Mouse (Mus musculus) CH12.LX (cell line): ENCODE data around the gene Depp1. TPM values are rescaled to one million over a fixed set of nuclear protein-coding genes. Genes with fewer than 3 reads are reported as not detected.
"Not testable (repeated sequence)": the region's sequence is repeated elsewhere in the genome, so short reads cannot be mapped to it uniquely, and the experiment has no call there.

ENCODE experiments used
- DNase-seq: peaks from one replicate; pipeline ENCODE4 v3.0.0-alpha.2; 2013; ENCODE audit errors: extremely low read depth
- H3K27ac ChIP-seq: 2 replicates; pipeline ENCODE4 v1.5.1; 2012; ENCODE audit warnings: low read depth, mild to moderate bottlenecking, control low read depth, moderate library complexity; ENCODE audit not compliant: insufficient read depth
- H3K27me3 ChIP-seq: replicated peaks from 2 replicates; pipeline ENCODE3; 2012; ENCODE audit warnings: inconsistent platforms
- H3K36me3 ChIP-seq, 2 experiments: replicated peaks in 1 of 2; 2 replicates each; pipeline versions ENCODE3 to v1.6.1; 2012; ENCODE audit warnings: inconsistent platforms in 1 of 2, low read length in 1 of 2, mild to moderate bottlenecking in 1 of 2, mixed read lengths in 1 of 2, moderate library complexity in 1 of 2; ENCODE audit not compliant: control insufficient read depth in 1 of 2, insufficient read depth in 1 of 2
- H3K4me1 ChIP-seq, 2 experiments: 2 replicates each; pipeline ENCODE4 v1.6.1; 2012; ENCODE audit warnings: inconsistent platforms in 1 of 2, moderate library complexity in 1 of 2; ENCODE audit not compliant: insufficient read depth in 2 of 2, control insufficient read depth in 1 of 2
- H3K4me2 ChIP-seq: 2 replicates; pipeline ENCODE4 v1.6.1; 2012; ENCODE audit warnings: low read depth, mild to moderate bottlenecking, control low read depth; ENCODE audit not compliant: poor library complexity, insufficient read depth, severe bottlenecking
- H3K4me3 ChIP-seq, 3 experiments: fragments of 150-350 bp in 1 of 3; sonication (generic) in 1 of 3; replicated peaks in 1 of 3; 2 replicates each; pipeline versions ENCODE3 to v1.5.1; 2011 to 2012; ENCODE audit warnings: low read depth in 2 of 3, low read length in 2 of 3, mild to moderate bottlenecking in 2 of 3, moderate library complexity in 2 of 3, control low read depth in 1 of 3, improper control_type of control experiment in 1 of 3, inconsistent platforms in 1 of 3, mixed read lengths in 1 of 3; ENCODE audit not compliant: poor library complexity in 1 of 3
- H3K79me2 ChIP-seq: replicated peaks from 2 replicates; pipeline ENCODE4 v1.6.1; 2012; ENCODE audit warnings: mild to moderate bottlenecking, moderate library complexity; ENCODE audit not compliant: control insufficient read depth, poor library complexity, insufficient read depth, severe bottlenecking; ENCODE audit errors: extremely low read depth
- H3K9ac ChIP-seq: 2 replicates; pipeline ENCODE4 v1.6.1; 2012; ENCODE audit warnings: low read depth, mild to moderate bottlenecking, control low read depth, moderate library complexity; ENCODE audit not compliant: insufficient read depth
- H3K9me3 ChIP-seq: replicated peaks from 2 replicates; pipeline ENCODE3; 2012; ENCODE audit warnings: low read length, inconsistent platforms, mixed read lengths
- CHD1 ChIP-seq: IDR thresholded peaks from 2 replicates; pipeline ENCODE4 v1.6.1; 2012; ENCODE audit warnings: low read depth, low read length, improper control_type of control experiment, inconsistent platforms
- CTCF ChIP-seq, 2 experiments: IDR thresholded peaks in 1 of 2; conservative IDR thresholded peaks in 1 of 2; 2 replicates each; pipeline ENCODE4 v1.5.1; 2011 to 2012; ENCODE audit warnings: low read depth in 2 of 2, low read length in 2 of 2, improper control_type of control experiment in 1 of 2, inconsistent platforms in 1 of 2, mild to moderate bottlenecking in 1 of 2, moderate library complexity in 1 of 2
- ELF1 ChIP-seq: IDR thresholded peaks from 2 replicates; pipeline ENCODE4 v1.6.1; 2014; ENCODE audit warnings: low read depth, mild to moderate bottlenecking, inconsistent platforms, low read length, improper control_type of control experiment
- HCFC1 ChIP-seq: IDR thresholded peaks from 2 replicates; pipeline ENCODE4 v1.6.1; 2012; ENCODE audit warnings: low read depth, mild to moderate bottlenecking, inconsistent platforms, low read length, improper control_type of control experiment
- IRF4 ChIP-seq: IDR thresholded peaks from 2 replicates; pipeline ENCODE4 v1.6.1; 2014; ENCODE audit warnings: low read depth, mild to moderate bottlenecking, inconsistent platforms, low read length, improper control_type of control experiment
- MAZ ChIP-seq: IDR thresholded peaks from 2 replicates; pipeline ENCODE4 v1.6.1; 2012; ENCODE audit warnings: low read depth, mild to moderate bottlenecking, inconsistent platforms, low read length, improper control_type of control experiment, moderate library complexity
- MEF2A ChIP-seq: IDR thresholded peaks from 2 replicates; pipeline ENCODE4 v1.6.1; 2014; ENCODE audit warnings: low read depth, mild to moderate bottlenecking, inconsistent platforms, low read length, improper control_type of control experiment, borderline replicate concordance
- PAX5 ChIP-seq: IDR thresholded peaks from 2 replicates; pipeline ENCODE4 v1.6.1; 2012; ENCODE audit warnings: low read length, inconsistent platforms, mixed read lengths
- POLR2AphosphoS2 ChIP-seq: IDR thresholded peaks from 2 replicates; pipeline ENCODE4 v1.6.1; 2011; ENCODE audit warnings: low read depth, low read length, improper control_type of control experiment
- RCOR1 ChIP-seq: conservative IDR thresholded peaks from 2 replicates; pipeline ENCODE4 v1.6.1; 2012; ENCODE audit warnings: low read depth, mild to moderate bottlenecking, inconsistent platforms, low read length, improper control_type of control experiment
- SIN3A ChIP-seq: IDR thresholded peaks from 2 replicates; pipeline ENCODE4 v1.6.1; 2012; ENCODE audit warnings: low read length, improper control_type of control experiment, inconsistent platforms
- SMC3 ChIP-seq: IDR thresholded peaks from 2 replicates; pipeline ENCODE4 v1.6.1; 2011; ENCODE audit warnings: low read depth, low read length, improper control_type of control experiment
- UBTF ChIP-seq: IDR thresholded peaks from 2 replicates; pipeline ENCODE4 v1.6.1; 2012; ENCODE audit warnings: low read depth, mild to moderate bottlenecking, inconsistent platforms, low read length, improper control_type of control experiment, moderate library complexity
- USF1 ChIP-seq: IDR thresholded peaks from 2 replicates; pipeline ENCODE4 v1.6.1; 2014; ENCODE audit warnings: low read depth, mild to moderate bottlenecking, inconsistent platforms, low read length, improper control_type of control experiment
- USF2 ChIP-seq: conservative IDR thresholded peaks from 2 replicates; pipeline ENCODE4 v1.6.1; 2011; ENCODE audit warnings: low read depth, low read length, improper control_type of control experiment
- dilution Hi-C: fragments of 300-500 bp; cut with MboI; formaldehyde crosslinking; loops from 2 replicates; pipeline ENCODE4 v1.14.3; 2020; ENCODE audit warnings: low sequenced_read_pairs; ENCODE audit not compliant: extremely low pct_unique_long_range_greater_than_20kb, extremely low pct_ligation_motif_present
- in situ Hi-C: fragments of 300-500 bp; cut with MboI; formaldehyde crosslinking; loops from 3 replicates; pipeline ENCODE4 v1.14.3; 2019; ENCODE audit warnings: low sequenced_read_pairs, low pct_ligation_motif_present, low pct_unique_long_range_greater_than_20kb, mixed read lengths
- polyA plus RNA-seq: library from polyadenylated mRNA; unstranded; fragments of >175 nt; gene quantifications from 2 replicates; pipeline ENCODE4 v1.2.1, GENCODE M21; 2012; ENCODE audit warnings: low read depth; ENCODE audit not compliant: insufficient read length
- total RNA-seq, 2 experiments: library from RNA; depleted of rRNA; stranded (reverse); fragments of 300-350 nt in 1 of 2; fragments of >200 nt in 1 of 2; gene quantifications; 2 replicates each; pipeline ENCODE4 v1.2.3; 2012 to 2014

Gene Depp1
- total and polyA plus RNA-seq, 3 experiments: 0.13 to 0.47 TPM; not detected in 1

DNA sequence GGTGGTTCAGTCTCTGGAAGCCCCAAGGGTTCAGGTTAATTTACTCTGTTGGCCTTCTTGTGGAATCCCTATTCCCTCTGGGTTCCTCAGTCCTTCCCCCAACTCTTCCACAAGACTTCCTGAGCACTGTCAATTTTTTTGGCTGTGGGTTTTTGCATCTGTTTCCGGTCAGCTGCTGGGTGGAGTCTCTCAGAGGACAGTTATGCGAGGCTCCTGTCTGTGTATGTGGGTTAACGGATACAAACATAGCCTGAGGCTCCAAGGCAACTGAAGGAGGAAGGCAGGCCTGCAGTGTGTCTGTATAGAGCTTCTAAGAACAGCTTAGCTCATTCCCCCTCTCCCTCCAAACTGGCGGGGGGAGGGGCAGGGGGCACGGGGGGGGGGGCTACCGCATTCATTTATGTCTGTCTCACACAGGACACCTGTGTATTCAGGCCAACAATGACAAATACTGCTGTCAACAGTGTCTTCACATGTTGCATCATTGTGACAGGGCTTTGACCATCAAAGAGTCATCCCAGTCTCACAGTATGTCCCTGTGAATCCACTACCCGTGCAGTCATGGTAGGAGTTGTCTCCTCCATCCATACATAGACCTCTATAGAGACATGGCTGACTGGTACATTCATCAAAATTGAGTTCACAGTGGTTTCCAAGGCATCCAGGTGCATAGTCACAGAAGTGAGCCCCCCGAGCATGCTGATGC, 28.9 kb upstream of the Depp1 start:
- no peak for DNase-seq
- no peak overlapping the region for H3K9ac ChIP-seq
- H3K4me2 ChIP-seq: no peak overlapping the region
- no peaks in the 10 kb centered on the region for H3K9me3 ChIP-seq
- TF ChIP-seq IRF4: no peak
- H3K4me1 ChIP-seq: peaks cover 2 to 6% of the 10 kb centered on the region in 2 experiments; a peak in 3 of 4 replicates
- dilution Hi-C loops: no loop called here
- no peak overlapping the region for H3K27ac ChIP-seq
- in situ Hi-C loops: loop anchor here (25.0 kb wide), 1 partner anchor 609 kb away; no protein-coding TSS in a partner anchor
- H3K4me3 ChIP-seq: no peak overlapping the region
- H3K27me3 ChIP-seq: no peaks in the 10 kb centered on the region
- H3K36me3 ChIP-seq: peaks cover 8 to 11% of the 10 kb centered on the region in 2 experiments
- no peaks in the 10 kb centered on the region; the same call in 1 of the 2 replicates for H3K79me2 ChIP-seq

DNA sequence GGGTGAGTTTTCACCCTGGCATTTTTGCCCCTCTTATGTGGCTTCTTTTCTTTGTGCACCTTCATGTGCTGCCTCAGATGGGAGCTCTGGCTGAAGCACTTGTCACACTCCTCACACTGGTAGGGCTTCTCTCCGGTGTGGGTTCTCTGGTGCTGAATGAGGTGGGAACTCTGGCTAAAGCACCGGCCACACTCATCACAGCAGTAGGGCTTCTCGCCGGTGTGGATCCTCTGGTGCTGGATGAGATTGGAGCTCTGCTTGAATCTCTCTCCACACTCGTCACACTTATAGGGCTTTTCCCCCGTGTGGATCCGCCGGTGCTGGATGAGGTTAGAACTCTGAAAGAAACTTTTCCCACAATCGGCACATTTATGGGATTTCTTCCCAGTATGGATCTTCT, 24.0 kb upstream of the Depp1 start:
- dilution Hi-C loops, H3K9me3 ChIP-seq, H3K9ac ChIP-seq, in situ Hi-C loops, H3K4me3 ChIP-seq, H3K4me2 ChIP-seq, DNase-seq, H3K27ac ChIP-seq, H3K27me3 ChIP-seq: not testable (repeated sequence)
- H3K79me2 ChIP-seq: peaks cover 15% of the 10 kb centered on the region
- peaks cover 11 to 16% of the 10 kb centered on the region in 2 experiments for H3K36me3 ChIP-seq
- H3K4me1 ChIP-seq: peaks cover 9 to 23% of the 10 kb centered on the region in 2 experiments

DNA sequence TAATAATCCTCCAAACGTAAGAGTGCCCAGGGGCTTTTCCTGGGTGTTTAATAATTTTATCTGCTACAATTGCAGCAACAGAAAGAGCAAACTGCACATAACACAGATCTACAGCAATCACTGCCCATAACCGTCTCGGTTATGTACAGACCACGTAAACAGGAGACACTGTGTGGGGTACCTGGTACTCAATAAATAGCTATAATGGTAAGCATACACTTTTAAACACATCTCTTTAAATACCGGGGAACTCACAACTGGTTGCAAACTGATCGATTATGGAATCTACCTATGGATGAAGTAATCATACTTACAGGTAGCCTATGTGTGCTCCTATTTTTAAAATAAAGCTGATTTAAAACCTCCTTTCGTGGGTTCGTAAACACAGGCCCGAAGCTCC, 22.3 kb upstream of the Depp1 start:
- peaks cover 15% of the 10 kb centered on the region for H3K79me2 ChIP-seq
- no peak for TF ChIP-seq HCFC1
- TF ChIP-seq SMC3: no peak
- TF ChIP-seq ELF1: no peak
- no peak for TF ChIP-seq PAX5
- TF ChIP-seq SIN3A: no peak; the same call in 1 of the 2 replicates
- TF ChIP-seq USF1: no peak
- no peak for TF ChIP-seq MAZ
- no peak for TF ChIP-seq POLR2AphosphoS2
- no peak for TF ChIP-seq CHD1
- TF ChIP-seq MEF2A: no peak
- TF ChIP-seq UBTF: no peak
- TF ChIP-seq CTCF (conservative IDR thresholded peaks at IDR 0.05 in 1 of 2, IDR thresholded peaks at IDR 0.05 in 1 of 2; ENCODE audit: low read depth in 2 of 2, low read length in 2 of 2): no peak
- no peak for TF ChIP-seq RCOR1
- no peak for TF ChIP-seq USF2
- H3K36me3 ChIP-seq: peaks cover 11 to 22% of the 10 kb centered on the region in 2 experiments
- no peaks in the 10 kb centered on the region for H3K9me3 ChIP-seq
- in situ Hi-C loops: no loop called here
- dilution Hi-C loops: no loop called here
- no peak overlapping the region for H3K27ac ChIP-seq
- peaks cover 3 to 30% of the 10 kb centered on the region in 2 experiments for H3K4me1 ChIP-seq
- H3K4me3 ChIP-seq: peak overlapping the region; percentile 81 to 88 (median 85)
- peak overlapping the region; percentile 90 for H3K9ac ChIP-seq
- no peaks in the 10 kb centered on the region for H3K27me3 ChIP-seq
- H3K4me2 ChIP-seq: peak overlapping the region; percentile 94
- DNase-seq: no peak
